Mouse (Mus musculus): ENCODE measurements around the gene Rapgef2. TPM values are rescaled to one million over a fixed set of nuclear protein-coding genes. Genes with fewer than 3 reads are reported as not detected.
"Not testable (repeated sequence)": the region's sequence is repeated elsewhere in the genome, so short reads cannot be mapped to it uniquely, and the experiment has no call there.

The Rapgef2 gene
- total RNA-seq, 2 experiments from 2014 or later: 40.2 to 51.6 TPM

- intact Hi-C loops (cut with DNase I): no loop called here
- DNase-seq: no peak
Measured at GRCm38 (mm10) chr3:79238456-79239065, 47.8 kb downstream of the Rapgef2 start.

- intact Hi-C loops (cut with DNase I): no loop called here
- peak in 1 of 2 experiments; percentile 46 for DNase-seq
Measured at GRCm38 (mm10) chr3:79237619-79238342, 48.5 kb downstream of the Rapgef2 start.

GRCm38 (mm10) chr3:79234485-79234884 lies 51.8 kb downstream of the Rapgef2 start:
- DNase-seq: no peak
- intact Hi-C loops (cut with DNase I): no loop called here

GRCm38 (mm10) chr3:79233478-79234415 lies 52.6 kb downstream of the Rapgef2 start:
- peak; percentile 60 to 62 for DNase-seq
- intact Hi-C loops (cut with DNase I): no loop called here

GRCm38 (mm10) chr3:79230718-79231117 lies 55.6 kb downstream of the Rapgef2 start:
- intact Hi-C loops (cut with DNase I): no loop called here
- DNase-seq: no peak

- intact Hi-C loops (cut with DNase I): loop anchor here (10.0 kb wide), 1 partner anchor 205 kb away; no protein-coding TSS in a partner anchor
- DNase-seq: no peak
Measured at GRCm38 (mm10) chr3:79229546-79229945, 56.8 kb downstream of the Rapgef2 start.

- DNase-seq: no peak
- intact Hi-C loops (cut with DNase I): loop anchor here (10.0 kb wide), 1 partner anchor 206 kb away; no protein-coding TSS in a partner anchor
Measured at GRCm38 (mm10) chr3:79228304-79228703, 58.0 kb downstream of the Rapgef2 start.

GRCm38 (mm10) chr3:79227356-79228088 lies 58.8 kb downstream of the Rapgef2 start:
- no peak for DNase-seq
- intact Hi-C loops (cut with DNase I): loop anchor here (10.0 kb wide), 1 partner anchor 207 kb away; no protein-coding TSS in a partner anchor

GRCm38 (mm10) chr3:79226807-79227206 lies 59.5 kb downstream of the Rapgef2 start:
- intact Hi-C loops (cut with DNase I): loop anchor here (10.0 kb wide), 1 partner anchor 208 kb away; no protein-coding TSS in a partner anchor
- DNase-seq: not testable (repeated sequence)

GRCm38 (mm10) chr3:79225888-79226287 lies 60.4 kb downstream of the Rapgef2 start:
- no peak for DNase-seq
- intact Hi-C loops (cut with DNase I): loop anchor here (10.0 kb wide), 1 partner anchor 209 kb away; no protein-coding TSS in a partner anchor

GRCm38 (mm10) chr3:79224352-79224751 lies 62.0 kb downstream of the Rapgef2 start:
- intact Hi-C loops (cut with DNase I): loop anchor here (5.0 to 10.0 kb wide), 2 partner anchors 210 to 273 kb away; no protein-coding TSS in a partner anchor
- DNase-seq: no peak

GRCm38 (mm10) chr3:79223281-79223680 lies 63.0 kb downstream of the Rapgef2 start:
- intact Hi-C loops (cut with DNase I): loop anchor here (5.0 to 10.0 kb wide), 2 partner anchors 212 to 274 kb away; no protein-coding TSS in a partner anchor
- no peak for DNase-seq

GRCm38 (mm10) chr3:79222192-79222960 lies 63.9 kb downstream of the Rapgef2 start:
- DNase-seq: no peak
- intact Hi-C loops (cut with DNase I): loop anchor here (5.0 to 10.0 kb wide), 2 partner anchors 212 to 275 kb away; no protein-coding TSS in a partner anchor

GRCm38 (mm10) chr3:79221296-79222191 lies 64.8 kb downstream of the Rapgef2 start:
- intact Hi-C loops (cut with DNase I): loop anchor here (1.0 to 10.0 kb wide), 5 partner anchors 19 to 365 kb away; partner anchors contain the start of gene Rapgef2
- peak; percentile 80 to 82 for DNase-seq

- intact Hi-C loops (cut with DNase I): no loop called here
- no peak for DNase-seq
Measured at GRCm38 (mm10) chr3:79219144-79219930, 67.0 kb downstream of the Rapgef2 start.

GRCm38 (mm10) chr3:79218566-79219051 lies 67.7 kb downstream of the Rapgef2 start:
- no peak for DNase-seq
- intact Hi-C loops (cut with DNase I): no loop called here

- intact Hi-C loops (cut with DNase I): no loop called here
- no peak for DNase-seq
Measured at GRCm38 (mm10) chr3:79210243-79210642, 76.1 kb downstream of the Rapgef2 start.
